Mouse (Mus musculus) A20 (cell line): ENCODE data around the gene Rasl12.
A peak's percentile ranks its signal among the peaks of the same experiment; 100 is the strongest.

Experiments used
- DNase-seq: peaks from one replicate; pipeline ENCODE4 v3.0.0-alpha.2; 2011; ENCODE audit warnings: low read depth, low spot score

The Rasl12 gene

DNA sequence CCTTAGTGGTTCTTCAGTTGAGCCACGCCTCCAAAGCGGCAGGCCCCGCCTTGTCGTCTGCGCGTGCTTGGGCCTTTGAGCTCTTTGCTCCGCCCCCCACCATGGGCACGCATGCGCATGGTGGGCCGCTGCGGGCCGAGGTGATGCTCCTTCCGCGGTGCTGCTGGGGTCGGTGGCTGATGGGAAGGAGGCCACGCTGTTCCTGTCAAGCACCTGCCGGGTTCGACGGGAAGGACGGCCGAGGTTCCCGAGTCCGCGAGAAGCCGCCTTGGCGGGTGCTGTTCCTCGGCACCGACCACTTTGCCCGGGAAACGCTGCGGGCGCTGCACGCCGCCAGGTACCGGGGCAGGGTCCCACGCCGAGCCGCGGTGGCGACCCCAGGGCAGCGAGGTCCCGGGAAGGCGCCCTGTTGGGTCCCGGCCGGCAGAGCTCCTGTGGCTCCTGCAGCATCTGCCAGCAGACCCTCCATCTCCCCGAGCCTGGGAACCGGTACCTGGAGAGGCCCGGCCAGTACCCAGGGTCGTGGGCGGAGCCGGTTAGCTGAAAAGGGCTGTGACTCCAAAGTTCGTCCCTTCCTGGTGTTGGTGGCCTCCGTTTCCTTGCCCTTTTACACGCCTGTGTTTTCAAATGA is 37.5 kb downstream of the Rasl12 start, which contains the start of gene Mtfmt:
Mtfmt (plus strand) TSS at position 112 of the 631 bp plus-strand sequence.
- peak; percentile 97 for DNase-seq

GRCm38 (mm10) chr9:65444692-65445091 is 46.4 kb downstream of the Rasl12 start:
- no peak for DNase-seq

GRCm38 (mm10) chr9:65447951-65448350 is 49.6 kb downstream of the Rasl12 start:
- DNase-seq, result no peak

GRCm38 (mm10) chr9:65458975-65459374 is 60.7 kb downstream of the Rasl12 start:
- DNase-seq, result no peak

DNA sequence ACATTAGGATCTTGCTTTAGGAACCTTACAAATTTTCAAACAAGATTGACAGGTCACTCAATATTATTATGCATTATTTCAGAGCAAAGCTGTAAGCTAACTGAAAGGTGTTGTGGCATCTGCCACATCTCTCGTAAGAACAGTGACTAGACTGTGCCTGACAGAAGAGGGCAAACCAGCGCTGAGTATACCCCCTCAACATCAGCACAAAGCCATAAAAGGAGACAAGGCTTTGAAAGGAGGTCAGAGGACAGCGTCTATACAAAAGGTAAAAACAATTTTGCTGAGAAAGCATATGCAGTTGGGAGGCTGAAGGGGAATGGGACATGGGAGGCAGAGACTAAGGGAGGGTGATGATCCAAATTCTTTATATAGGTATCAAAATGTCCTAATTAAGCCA is 61.9 kb downstream of the Rasl12 start:
- no peak for DNase-seq

GRCm38 (mm10) chr9:65460732-65461442 is 62.6 kb downstream of the Rasl12 start, which contains the start of gene Spg21:
TSS of gene Spg21 (plus strand) at chr9:65460947.
- peak; percentile 95 for DNase-seq

GRCm38 (mm10) chr9:65462544-65462943 is 64.2 kb downstream of the Rasl12 start:
- DNase-seq, result no peak

GRCm38 (mm10) chr9:65464161-65464560 is 65.9 kb downstream of the Rasl12 start:
- no peak for DNase-seq
